Comparison of ENCODE assay signal across 31 mouse cellular contexts in the genomic region with DNA sequence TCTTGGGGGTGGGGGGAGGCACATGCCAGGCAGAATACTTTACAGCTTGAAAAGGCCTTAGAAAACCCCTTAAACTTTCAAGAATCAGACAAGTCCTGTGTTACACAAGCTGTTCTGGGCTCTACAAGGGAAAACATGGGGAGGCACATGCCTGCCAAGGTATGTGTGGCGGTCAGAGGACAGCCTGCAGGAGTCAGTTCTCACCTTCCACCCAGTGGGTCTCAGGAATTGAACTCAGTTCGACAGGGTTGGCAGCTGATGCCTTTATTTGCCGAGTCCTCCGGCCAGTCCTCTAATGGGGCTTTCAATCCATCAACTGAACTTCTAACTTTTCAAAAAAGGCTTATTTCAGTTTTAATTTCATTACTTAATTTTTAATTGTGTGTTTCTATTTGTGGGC.
"Had no signal": no experiment of that assay in that cellular context is flagged by ENCODE, and none has a peak within 500 bp of the region (broad histone marks: within the 10 kb centered on the region; RNA-seq: fewer than 3 reads in every experiment).

No protein-coding gene starts in this region.

- H3K27me3 ChIP-seq: limb, embryonic 12.5 days; limb, embryonic 13.5 days; limb, embryonic 15.5 days; liver, embryonic 12.5 days; liver, embryonic 13.5 days; liver, embryonic 15.5 days; lung, embryonic 15.5 days; midbrain, embryonic 12.5 days; midbrain, embryonic 13.5 days; midbrain, embryonic 15.5 days; neural tube, embryonic 12.5 days had no signal

- H3K4me1 ChIP-seq: limb, embryonic 10.5 days; limb, embryonic 12.5 days; limb, embryonic 15.5 days; liver, embryonic 12.5 days; liver, embryonic 13.5 days; liver, embryonic 15.5 days; lung, embryonic 15.5 days; midbrain, embryonic 10.5 days; midbrain, embryonic 13.5 days; midbrain, embryonic 15.5 days; neural tube, embryonic 12.5 days had no signal

- H3K9me3 ChIP-seq: limb, embryonic 10.5 days; limb, embryonic 12.5 days; limb, embryonic 13.5 days; limb, embryonic 15.5 days; liver, embryonic 12.5 days; liver, embryonic 13.5 days; liver, embryonic 15.5 days; lung, embryonic 15.5 days; midbrain, embryonic 10.5 days; midbrain, embryonic 12.5 days; midbrain, embryonic 13.5 days; midbrain, embryonic 15.5 days; neural tube, embryonic 12.5 days had no signal

- H3K4me3 ChIP-seq: left cerebral cortex, adult 2 months; limb, embryonic 10.5 days; limb, embryonic 12.5 days; limb, embryonic 13.5 days; limb, embryonic 15.5 days; liver, embryonic 12.5 days; liver, embryonic 13.5 days; liver, embryonic 15.5 days; lung, embryonic 15.5 days; megakaryocyte, embryonic 14.5 days; midbrain, embryonic 10.5 days; midbrain, embryonic 12.5 days; midbrain, embryonic 13.5 days; midbrain, embryonic 15.5 days; myocyte; neural tube, embryonic 12.5 days had no signal

- H3K27ac ChIP-seq: left cerebral cortex, adult 2 months; limb, embryonic 10.5 days; limb, embryonic 12.5 days; limb, embryonic 13.5 days; limb, embryonic 15.5 days; liver, embryonic 12.5 days; liver, embryonic 13.5 days; liver, embryonic 14.5 days; liver, embryonic 15.5 days; lung, embryonic 15.5 days; macrophage; midbrain, embryonic 10.5 days; midbrain, embryonic 12.5 days; midbrain, embryonic 13.5 days; midbrain, embryonic 15.5 days; neural tube, embryonic 12.5 days had no signal

- H3K9ac ChIP-seq: limb, embryonic 12.5 days; limb, embryonic 13.5 days; limb, embryonic 15.5 days; liver, embryonic 12.5 days; liver, embryonic 13.5 days; liver, embryonic 14.5 days; liver, embryonic 15.5 days; liver, postnatal 0 days; lung, embryonic 14.5 days; lung, embryonic 15.5 days; midbrain, embryonic 12.5 days; midbrain, embryonic 13.5 days; midbrain, embryonic 15.5 days; neural tube, embryonic 12.5 days had no signal

- ATAC-seq: liver, embryonic 12.5 days; liver, postnatal 0 days; lung, postnatal 0 days; midbrain, embryonic 13.5 days; midbrain, embryonic 15.5 days had no signal

- H3K4me2 ChIP-seq: limb, embryonic 12.5 days; limb, embryonic 13.5 days; limb, embryonic 15.5 days; liver, embryonic 11.5 days; liver, embryonic 12.5 days; liver, embryonic 13.5 days; liver, embryonic 15.5 days; lung, embryonic 14.5 days; lung, embryonic 15.5 days; midbrain, embryonic 12.5 days; midbrain, embryonic 13.5 days; midbrain, embryonic 15.5 days; neural tube, embryonic 12.5 days had no signal

- H3K36me3 ChIP-seq: liver, embryonic 12.5 days; liver, embryonic 13.5 days; liver, embryonic 15.5 days had no signal

- DNase-seq: left cerebral cortex, postnatal 4 days; liver; liver, embryonic 13.5 days; liver, postnatal 0 days; lung, adult 18-20 months; lung, adult 2 months; lung, embryonic 14.5 days; lung, postnatal 10 days; lung, postnatal 14 days; lung, postnatal 36 days; lung, postnatal 4 days; midbrain, embryonic 14.5 days had no signal
